Mouse (Mus musculus) embryonic facial prominence, embryonic 12.5 days (tissue): ENCODE results near the gene Ncmap. TPM values are rescaled to one million over a fixed set of nuclear protein-coding genes. Genes with fewer than 3 reads are reported as not detected.

Experiments used
- ATAC-seq: fragments of 200-750 bp; cut with Nextera tagmentation; 2 replicates; pipeline ENCODE4 v1.8.0; 2017; ENCODE audit not compliant: insufficient number of reproducible peaks, insufficient read depth, low FRiP score, low TSS enrichment
- H3K27ac ChIP-seq: fragments of 300-500 bp; sonication (generic); 2 replicates; pipeline ENCODE4 v1.5.1; 2016; ENCODE audit warnings: mild to moderate bottlenecking
- H3K27me3 ChIP-seq: fragments of 300-500 bp; sonication (generic); 2 replicates; pipeline ENCODE4 v1.6.1; 2016; ENCODE audit warnings: mild to moderate bottlenecking, moderate library complexity
- H3K36me3 ChIP-seq: fragments of 300-500 bp; sonication (generic); 2 replicates; pipeline ENCODE4 v1.6.1; 2016; ENCODE audit warnings: mild to moderate bottlenecking
- H3K4me1 ChIP-seq: fragments of 300-500 bp; sonication (generic); 2 replicates; pipeline ENCODE4 v1.6.1; 2016
- H3K4me2 ChIP-seq: fragments of 300-500 bp; sonication (generic); replicated peaks from 2 replicates; pipeline ENCODE4 v1.6.1; 2016; ENCODE audit warnings: mild to moderate bottlenecking, moderate library complexity
- H3K4me3 ChIP-seq: fragments of 300-500 bp; sonication (generic); 2 replicates; pipeline ENCODE4 v1.5.1; 2016; ENCODE audit warnings: mild to moderate bottlenecking
- H3K9ac ChIP-seq: fragments of 300-500 bp; sonication (generic); 2 replicates; pipeline ENCODE4 v1.6.1; 2016; ENCODE audit warnings: mild to moderate bottlenecking, moderate library complexity
- H3K9me3 ChIP-seq: fragments of 300-500 bp; sonication (generic); 2 replicates; pipeline ENCODE4 v1.6.1; 2016; ENCODE audit warnings: mild to moderate bottlenecking, moderate library complexity
- WGBS: fragments of 180-500 bp; shearing (Covaris S2); methylation state at CpG from one replicate; pipeline ENCODE4 v1.1.7; 2016; 5-methylcytosine and 5-hydroxymethylcytosine counted together
- polyA plus RNA-seq: library from polyadenylated mRNA; unstranded; fragments of >200 nt; fragmentation: Nextera tagmentation; extraction: Ambion mirVana; gene quantifications from 2 replicates; pipeline ENCODE4 v1.2.1, GENCODE M21; 2016

The Ncmap gene
- 3.5 and 3.9 TPM in 2 replicates for polyA plus RNA-seq

- no peak for ATAC-seq
- peak within 1 kb of the TSS; percentile 35 for H3K4me3 ChIP-seq
- peaks cover 52% of the 10 kb centered on the region for H3K27me3 ChIP-seq
- WGBS, result under 1% methylated on average over 29 of the region's 29 CpGs
- peaks cover 6% of the 10 kb centered on the region; the same call in 1 of the 2 replicates for H3K4me1 ChIP-seq
- H3K9ac ChIP-seq, result peak within 1 kb of the TSS; percentile 46
- no peak within 1 kb of the TSS for H3K27ac ChIP-seq
- H3K36me3 ChIP-seq, result no peaks in the 10 kb centered on the region
- peaks cover under 1% of the 10 kb centered on the region; the same call in 1 of the 2 replicates for H3K9me3 ChIP-seq
- H3K4me2 ChIP-seq, result peak within 1 kb of the TSS; percentile 63
Measured at GRCm38 (mm10) chr4:135397991-135398390, at the start of gene Ncmap. TSS of gene Ncmap (minus strand) at chr4:135398227.

DNA sequence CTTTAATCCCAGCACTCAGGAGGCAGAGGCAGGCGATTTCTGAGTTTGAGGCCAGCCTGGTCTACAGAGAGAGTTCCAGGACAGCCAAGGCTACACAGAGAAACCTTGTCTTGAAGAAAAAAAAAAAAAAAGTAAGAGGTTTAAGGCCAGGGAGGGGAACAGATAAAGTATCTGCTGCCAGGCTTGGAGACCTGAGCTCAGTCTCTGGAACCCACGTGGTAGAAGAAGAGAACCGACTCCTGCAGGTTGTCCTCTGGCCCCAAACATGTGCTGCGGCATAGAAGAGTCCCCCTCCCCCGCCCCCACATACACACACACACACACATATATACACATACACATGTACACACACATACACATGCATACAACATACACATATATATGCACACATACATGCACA is 44.4 kb upstream of the Ncmap start:
- no peaks in the 10 kb centered on the region; the same call in 1 of the 2 replicates for H3K4me1 ChIP-seq
- 72% methylated on average over 5 of the region's 5 CpGs for WGBS
- no peak for ATAC-seq

DNA sequence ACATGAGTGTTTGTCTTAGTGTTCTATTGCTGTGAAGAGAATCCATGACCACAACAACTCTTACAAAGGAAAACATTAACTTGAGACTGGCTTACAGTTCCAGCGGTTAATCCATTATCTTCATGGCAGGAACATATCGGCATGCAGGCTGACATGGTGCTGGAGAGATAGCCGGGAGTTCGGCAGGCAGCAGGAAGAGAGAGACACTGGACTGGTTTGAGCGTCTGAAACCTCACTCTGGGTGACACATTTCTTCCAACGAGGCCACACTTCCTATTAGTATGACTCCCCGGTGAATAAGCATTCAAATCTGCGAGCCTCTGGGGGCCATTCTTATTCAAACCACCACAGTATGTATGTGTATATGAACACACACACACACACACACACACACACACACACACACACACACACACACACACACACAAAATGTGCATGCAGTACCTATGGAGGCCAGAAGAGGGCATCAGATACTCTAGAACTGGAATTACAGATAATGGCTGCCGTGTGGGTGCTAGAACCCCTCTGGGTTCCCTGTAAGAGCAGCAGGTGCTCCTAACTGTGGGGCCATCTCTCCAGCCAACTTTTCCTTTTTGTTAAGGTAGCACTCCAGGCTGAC is 42.0 kb upstream of the Ncmap start:
- ATAC-seq, result no peak
- WGBS, result 58% methylated on average over 9 of the region's 9 CpGs
- no peaks in the 10 kb centered on the region for H3K9me3 ChIP-seq

More for the DNA sequence above, 44.4 kb upstream of the Ncmap start:
- Histone ChIP-seq H3K27ac (no peak overlapping the region), H3K9me3 (no peaks in the 10 kb centered on the region), H3K4me2 (no peak overlapping the region), H3K27me3 (no peaks in the 10 kb centered on the region), H3K4me3 (no peak overlapping the region), H3K36me3 (no peaks in the 10 kb centered on the region), H3K9ac (no peak overlapping the region)

DNA sequence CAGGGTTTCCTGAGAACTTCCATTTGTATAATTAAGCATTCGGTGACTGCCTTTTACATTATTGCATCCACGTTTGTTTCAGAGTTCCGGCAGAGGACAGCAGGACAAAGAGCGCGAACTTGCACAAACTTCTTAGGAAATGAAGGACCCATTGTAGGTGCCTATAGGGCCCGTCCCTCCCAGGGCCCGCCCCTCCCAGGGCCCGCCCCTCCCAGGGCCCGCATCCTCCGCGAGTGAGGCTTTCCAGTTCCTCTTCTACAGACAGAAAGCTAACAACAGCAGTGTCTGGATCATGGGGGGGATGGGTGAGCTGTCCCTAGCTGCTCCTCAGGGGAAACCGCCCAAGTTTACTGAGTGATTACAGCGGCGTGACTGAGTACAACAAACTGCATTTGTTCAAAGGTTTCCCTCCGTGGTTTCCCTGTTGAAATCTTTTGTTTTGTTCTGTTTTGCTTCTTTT is 41.2 kb upstream of the Ncmap start:
- Histone ChIP-seq H3K36me3 (no peaks in the 10 kb centered on the region), H3K9ac (no peak overlapping the region), H3K27me3 (no peaks in the 10 kb centered on the region), H3K27ac (0 out of 2 replicates have a peak overlapping the region, but pooled peaks have one; percentile 11), H3K9me3 (no peaks in the 10 kb centered on the region), H3K4me1 (peaks cover 5% of the 10 kb centered on the region), H3K4me3 (peak overlapping the region; percentile 16; the same call in 1 of the 2 replicates), H3K4me2 (peak overlapping the region; percentile 46)
- peak; percentile 70 for ATAC-seq
- 2% methylated on average over 15 of the region's 15 CpGs for WGBS

More for the DNA sequence above, 42.0 kb upstream of the Ncmap start:
- no peak overlapping the region for H3K9ac ChIP-seq
- no peaks in the 10 kb centered on the region for H3K36me3 ChIP-seq
- no peak overlapping the region for H3K4me2 ChIP-seq
- H3K4me1 ChIP-seq, result no peaks in the 10 kb centered on the region; the same call in 1 of the 2 replicates
- H3K27ac ChIP-seq, result no peak overlapping the region
- H3K27me3 ChIP-seq, result no peaks in the 10 kb centered on the region
- no peak overlapping the region for H3K4me3 ChIP-seq

- no peaks in the 10 kb centered on the region for H3K9me3 ChIP-seq
- no peak for ATAC-seq
- H3K4me2 ChIP-seq, result no peak overlapping the region
- H3K27ac ChIP-seq, result no peak overlapping the region
- H3K4me3 ChIP-seq, result no peak overlapping the region
- H3K36me3 ChIP-seq, result no peaks in the 10 kb centered on the region
- H3K4me1 ChIP-seq, result peaks cover 8% of the 10 kb centered on the region
- H3K9ac ChIP-seq, result no peak overlapping the region
- H3K27me3 ChIP-seq, result no peaks in the 10 kb centered on the region
Measured at GRCm38 (mm10) chr4:135437924-135438323, 39.9 kb upstream of the Ncmap start.

- H3K27ac ChIP-seq, result no peak overlapping the region
- H3K9me3 ChIP-seq, result no peaks in the 10 kb centered on the region
- H3K36me3 ChIP-seq, result no peaks in the 10 kb centered on the region
- ATAC-seq, result no peak; the same call in 1 of the 2 replicates
- H3K4me1 ChIP-seq, result peaks cover 9% of the 10 kb centered on the region
- WGBS, result 55% methylated on average over 13 of the region's 13 CpGs
- H3K4me3 ChIP-seq, result no peak overlapping the region
- H3K9ac ChIP-seq, result no peak overlapping the region
- H3K4me2 ChIP-seq, result no peak overlapping the region
- H3K27me3 ChIP-seq, result no peaks in the 10 kb centered on the region
Measured at GRCm38 (mm10) chr4:135436291-135436690, 38.3 kb upstream of the Ncmap start.

GRCm38 (mm10) chr4:135434395-135434789 is 36.4 kb upstream of the Ncmap start:
- peak overlapping the region; percentile 87 for H3K9ac ChIP-seq
- H3K27me3 ChIP-seq, result no peaks in the 10 kb centered on the region
- peaks cover 9% of the 10 kb centered on the region for H3K4me1 ChIP-seq
- H3K36me3 ChIP-seq, result no peaks in the 10 kb centered on the region
- H3K9me3 ChIP-seq, result no peaks in the 10 kb centered on the region
- 22% methylated on average over 11 of the region's 11 CpGs for WGBS
- peak overlapping the region; percentile 92 for H3K4me2 ChIP-seq
- H3K27ac ChIP-seq, result no peak overlapping the region
- peak overlapping the region; percentile 79 for H3K4me3 ChIP-seq
- no peak; the same call in 1 of the 2 replicates for ATAC-seq

GRCm38 (mm10) chr4:135433443-135434394 is 35.7 kb upstream of the Ncmap start, which contains the start of gene Rcan3:
TSS of gene Rcan3 (minus strand) at chr4:135433853.
- Histone ChIP-seq H3K9ac (peak within 1 kb of the TSS; percentile 87), H3K27ac (no peak within 1 kb of the TSS; the same call in 1 of the 2 replicates), H3K4me2 (peak within 1 kb of the TSS; percentile 92), H3K27me3 (no peaks in the 10 kb centered on the region), H3K9me3 (no peaks in the 10 kb centered on the region), H3K4me1 (peaks cover 9% of the 10 kb centered on the region; the same call in 1 of the 2 replicates), H3K4me3 (peak within 1 kb of the TSS; percentile 79), H3K36me3 (no peaks in the 10 kb centered on the region)
- WGBS, result under 1% methylated on average over 61 of the region's 79 CpGs
- ATAC-seq, result peak; percentile 37; the same call in 1 of the 2 replicates

DNA sequence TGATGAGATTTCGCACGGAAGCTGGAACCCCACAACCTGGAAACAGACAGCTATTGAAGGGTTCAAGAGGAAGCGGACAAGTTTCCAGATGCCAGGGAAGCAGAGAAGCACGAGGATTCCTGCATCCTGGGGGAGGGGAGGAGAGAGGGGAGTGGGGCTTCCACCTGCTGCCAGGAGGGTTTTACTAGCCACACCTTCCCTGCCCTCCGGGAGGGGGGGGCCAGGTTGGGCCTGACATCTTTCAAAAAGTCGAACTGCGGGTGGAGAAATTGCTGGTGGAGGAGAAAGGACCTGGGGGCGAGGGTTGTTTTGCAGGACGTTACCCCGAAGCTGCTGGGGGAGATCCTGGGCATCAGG is 35.0 kb upstream of the Ncmap start:
- H3K4me3 ChIP-seq, result peak overlapping the region; percentile 79
- no peaks in the 10 kb centered on the region for H3K27me3 ChIP-seq
- 6% methylated on average over 10 of the region's 10 CpGs for WGBS
- peaks cover 9% of the 10 kb centered on the region; the same call in 1 of the 2 replicates for H3K4me1 ChIP-seq
- peak overlapping the region; percentile 87 for H3K9ac ChIP-seq
- no peak overlapping the region for H3K27ac ChIP-seq
- peak overlapping the region; percentile 92 for H3K4me2 ChIP-seq
- H3K36me3 ChIP-seq, result no peaks in the 10 kb centered on the region
- H3K9me3 ChIP-seq, result no peaks in the 10 kb centered on the region
- ATAC-seq, result no peak

- WGBS, result 69% methylated on average over 8 of the region's 8 CpGs
- no peak for ATAC-seq
- Histone ChIP-seq H3K9ac (no peak overlapping the region), H3K36me3 (no peaks in the 10 kb centered on the region), H3K27ac (no peak overlapping the region), H3K27me3 (no peaks in the 10 kb centered on the region), H3K4me1 (peaks cover 9% of the 10 kb centered on the region; the same call in 1 of the 2 replicates), H3K4me2 (no peak overlapping the region), H3K9me3 (no peaks in the 10 kb centered on the region), H3K4me3 (no peak overlapping the region)
Measured at GRCm38 (mm10) chr4:135429990-135430760, 32.1 kb upstream of the Ncmap start.

- 87% methylated on average over 4 of the region's 4 CpGs for WGBS
- H3K27me3 ChIP-seq, result no peaks in the 10 kb centered on the region
- H3K4me1 ChIP-seq, result peaks cover 6% of the 10 kb centered on the region; the same call in 1 of the 2 replicates
- no peak overlapping the region for H3K4me3 ChIP-seq
- H3K36me3 ChIP-seq, result no peaks in the 10 kb centered on the region
- no peak overlapping the region for H3K4me2 ChIP-seq
- H3K9me3 ChIP-seq, result no peaks in the 10 kb centered on the region
- H3K9ac ChIP-seq, result no peak overlapping the region
- ATAC-seq, result no peak
- no peak overlapping the region for H3K27ac ChIP-seq
Measured at GRCm38 (mm10) chr4:135429383-135429782, 31.4 kb upstream of the Ncmap start.
